Mouse (Mus musculus) G1E (cell line): ENCODE measurements at regions not wholly inside any gene's neighbourhood (a gene's known extent, or its start where the extent isn't known, plus 50 kb on each side); places are given as distances from the start of the nearest gene placed in this dataset.

Source experiments
- CTCF ChIP-seq: IDR thresholded peaks from 2 replicates; pipeline ENCODE4 v1.5.1; 2012; ENCODE audit warnings: low read depth, low read length, inconsistent platforms, mixed read lengths
- GATA1 ChIP-seq: IDR thresholded peaks from 2 replicates; pipeline ENCODE4 v1.6.1; 2012; ENCODE audit warnings: borderline replicate concordance, low read length, inconsistent platforms, mixed read lengths
- GATA2 ChIP-seq: IDR thresholded peaks from 2 replicates; pipeline ENCODE4 v1.6.1; 2012; ENCODE audit warnings: low read depth, low read length, inconsistent platforms, borderline replicate concordance
- POLR2AphosphoS5 ChIP-seq: IDR thresholded peaks from 2 replicates; pipeline ENCODE4 v1.6.1; 2012; ENCODE audit warnings: low read depth, low read length, inconsistent platforms; ENCODE audit not compliant: insufficient replicate concordance
- TAL1 ChIP-seq: conservative IDR thresholded peaks from 2 replicates; pipeline ENCODE4 v1.6.1; 2012; ENCODE audit warnings: low read depth, low read length, inconsistent platforms, mixed read lengths

- TF ChIP-seq CTCF, result no peak
- no peak for TF ChIP-seq POLR2AphosphoS5
- TF ChIP-seq TAL1, result no peak
- TF ChIP-seq GATA2, result no peak
- no peak for TF ChIP-seq GATA1
Measured at GRCm38 (mm10) chr15:88314810-88315459, 285.2 kb upstream of the Zdhhc25 start.
